Mouse (Mus musculus): ENCODE measurements around the gene Gm10715. TPM values are rescaled to one million over a fixed set of nuclear protein-coding genes. Genes with fewer than 3 reads are reported as not detected.
"Not testable (repeated sequence)": the region's sequence is repeated elsewhere in the genome, so short reads cannot be mapped to it uniquely, and the experiment has no call there.

The Gm10715 gene
- not detected in 2 replicates for polyA plus RNA-seq (2012)

DNA sequence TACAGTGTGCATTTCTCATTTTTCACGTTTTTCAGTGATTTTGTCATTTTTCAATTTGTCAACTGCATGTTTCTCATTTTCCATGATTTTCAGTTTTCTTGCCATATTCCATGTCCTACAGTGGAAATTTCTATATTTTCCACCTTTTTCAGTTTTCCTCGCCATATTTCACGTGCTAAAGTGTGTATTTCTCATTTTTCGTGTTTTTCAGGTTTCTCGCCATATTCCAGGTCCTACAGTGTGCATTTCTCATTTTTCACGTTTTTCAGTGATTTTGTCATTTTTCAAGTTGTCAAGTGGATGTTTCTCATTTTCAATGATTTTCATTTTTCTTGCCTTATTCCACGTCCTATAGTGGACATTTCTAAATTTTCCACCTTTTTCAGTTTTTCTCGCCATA, at the start of gene Gm10715:
Gene Gm10715, plus strand, starts transcription at position 301 of the 400 bp plus-strand sequence.
- not testable (repeated sequence) for TF ChIP-seq GATA1 (IDR thresholded peaks at IDR 0.05; ENCODE audit: low read length)

GRCm38 (mm10) chr9:3000445-3000972, 36.2 kb upstream of the Gm10715 start, which contains the start of gene Gm10722:
Gm10722 (plus strand) TSS chr9:3000922.
- not testable (repeated sequence) for TF ChIP-seq GATA1 (IDR thresholded peaks at IDR 0.05; ENCODE audit: low read length)

GRCm38 (mm10) chr9:3002794-3003396, 33.8 kb upstream of the Gm10715 start, which contains the start of gene Gm11168:
Gm11168 (plus strand) TSS chr9:3003346.
- not testable (repeated sequence) for TF ChIP-seq GATA1 (IDR thresholded peaks at IDR 0.05; ENCODE audit: low read length)

- not testable (repeated sequence) for TF ChIP-seq GATA1 (IDR thresholded peaks at IDR 0.05; ENCODE audit: low read length)
Measured at GRCm38 (mm10) chr9:3012733-3013279, 23.9 kb upstream of the Gm10715 start, which contains the start of gene Gm10721. Gm10721 (plus strand) TSS chr9:3013140.

DNA sequence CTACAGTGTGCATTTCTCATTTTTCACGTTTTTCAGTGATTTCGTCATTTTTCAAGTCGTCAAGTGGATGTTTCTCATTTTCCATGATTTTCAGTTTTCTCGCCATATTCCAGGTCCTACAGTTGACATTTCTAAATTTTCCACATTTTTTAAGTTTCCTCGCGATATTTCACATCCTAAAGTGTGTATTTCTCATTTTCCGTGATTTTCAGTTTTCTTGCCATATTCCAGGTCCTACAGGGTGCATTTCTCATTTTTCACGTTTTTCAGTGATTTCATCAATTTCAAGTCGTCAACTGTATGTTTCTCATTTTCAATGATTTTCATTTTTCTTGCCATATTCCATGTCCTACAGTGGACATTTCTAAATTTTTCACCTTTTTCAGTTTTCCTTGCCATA, 21.3 kb upstream of the Gm10715 start, which contains the start of gene Gm10720:
Gene Gm10720, plus strand, starts transcription at position 301 of the 400 bp plus-strand sequence.
- TF ChIP-seq GATA1 (IDR thresholded peaks at IDR 0.05; ENCODE audit: low read length) = not testable (repeated sequence)

- TF ChIP-seq GATA1 (IDR thresholded peaks at IDR 0.05; ENCODE audit: low read length) = not testable (repeated sequence)
Measured at GRCm38 (mm10) chr9:3017108-3017507, 19.6 kb upstream of the Gm10715 start, which contains the start of gene Gm10719. Gm10719 (plus strand) TSS chr9:3017408.

GRCm38 (mm10) chr9:3023312-3023984, 13.2 kb upstream of the Gm10715 start, which contains the start of gene Gm10718:
Gm10718 (plus strand) TSS chr9:3023547.
- not testable (repeated sequence) for TF ChIP-seq GATA1 (IDR thresholded peaks at IDR 0.05; ENCODE audit: low read length)

- not testable (repeated sequence) for TF ChIP-seq GATA1 (IDR thresholded peaks at IDR 0.05; ENCODE audit: low read length)
Measured at GRCm38 (mm10) chr9:3024912-3025467, 11.7 kb upstream of the Gm10715 start, which contains the start of gene Gm10717. Gm10717 (plus strand) TSS chr9:3025417.

- not testable (repeated sequence) for TF ChIP-seq GATA1 (IDR thresholded peaks at IDR 0.05; ENCODE audit: low read length)
Measured at GRCm38 (mm10) chr9:3034299-3034698, 2.4 kb upstream of the Gm10715 start, which contains the start of gene Gm17535. Gm17535 (plus strand) TSS chr9:3034599.

Other genes with a start within 250 kb of the Gm10715 start
- 0.16 TPM in 1 of 2 replicates, not detected in the other for gene Gm10722, start 36.0 kb upstream of the Gm10715 start, polyA plus RNA-seq (2012)
- gene Gm11168, start 33.5 kb upstream of the Gm10715 start, polyA plus RNA-seq (2012) = 0.23 TPM in 1 of 2 replicates, not detected in the other
- 0.37 TPM in 1 of 2 replicates, not detected in the other for gene Gm10721, start 23.7 kb upstream of the Gm10715 start, polyA plus RNA-seq (2012)
- not detected in 2 replicates for gene Gm10720, start 21.2 kb upstream of the Gm10715 start, polyA plus RNA-seq (2012)
- gene Gm10719, start 19.5 kb upstream of the Gm10715 start, polyA plus RNA-seq (2012) = 0.66 and 1.8 TPM in 2 replicates
- gene Gm10718, start 13.3 kb upstream of the Gm10715 start, polyA plus RNA-seq (2012) = 1.5 and 2.5 TPM in 2 replicates
- gene Gm10717, start 11.5 kb upstream of the Gm10715 start, polyA plus RNA-seq (2012) = 0.29 and 0.43 TPM in 2 replicates
- 0.13 TPM in 1 of 2 replicates, not detected in the other for gene Gm17535, start 2.3 kb upstream of the Gm10715 start, polyA plus RNA-seq (2012)

All from G1E-ER4 (cell line).